Mouse (Mus musculus): ENCODE data around the gene Focad. TPM values are rescaled to one million over a fixed set of nuclear protein-coding genes. Genes with fewer than 3 reads are reported as not detected.

The Focad gene
- polyA plus RNA-seq, 1 experiment from 2014 or later, result 17.4 TPM

DNA sequence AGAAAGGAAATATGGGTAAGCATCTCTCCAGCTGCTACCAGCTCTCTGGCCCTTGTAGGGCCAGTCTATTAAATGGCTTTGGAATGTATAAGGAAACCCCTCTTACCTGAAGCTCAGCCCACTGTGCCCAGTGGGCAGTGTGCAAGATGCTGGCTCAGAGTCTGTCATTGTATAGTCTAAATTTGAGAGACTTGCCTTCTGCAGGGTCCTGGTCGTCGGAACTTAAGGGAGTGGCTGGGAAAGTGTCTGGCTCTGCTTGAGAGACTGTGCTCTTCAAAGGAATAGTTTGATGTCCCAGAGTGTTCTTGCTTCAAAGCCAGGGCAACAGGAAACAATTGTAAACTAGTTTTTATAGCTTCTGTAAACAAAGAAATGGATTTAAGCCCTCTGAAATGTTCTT, 41.5 kb downstream of the Focad start:
- WGBS, result 15% methylated on average over 2 of the region's 2 CpGs

DNA sequence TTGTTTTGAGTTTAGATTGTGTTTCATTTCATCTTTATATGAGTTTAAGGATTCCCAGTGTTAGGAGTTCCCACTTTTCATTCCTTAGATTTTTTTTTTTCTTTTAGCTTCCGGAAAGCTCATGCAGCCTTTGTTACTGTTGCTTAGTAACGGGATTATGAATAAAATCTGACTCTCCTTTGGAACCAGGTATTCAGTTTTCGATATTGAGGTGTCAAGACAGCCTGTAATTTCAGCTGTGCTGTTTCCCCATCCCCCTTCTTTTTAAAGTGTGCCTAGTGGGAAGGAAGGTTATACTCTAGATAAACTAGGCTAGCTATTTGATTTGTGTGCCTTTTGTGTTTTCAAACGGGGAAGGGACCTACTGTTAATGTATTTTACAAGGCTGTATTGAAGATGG, 42.1 kb downstream of the Focad start:
- no peak overlapping the region for H3K27ac ChIP-seq (ENCODE audit: low read depth)
- ATAC-seq (replicated peaks; ENCODE audit: low FRiP score, low TSS enrichment, low read depth), result no peak
- no peaks in the 10 kb centered on the region for H3K36me3 ChIP-seq (ENCODE audit: control insufficient read depth, insufficient read depth, low read length)
- WGBS, result 54% methylated on average over 4 of the region's 4 CpGs
- H3K9me3 ChIP-seq (ENCODE audit: control insufficient read depth, low read length), result no peaks in the 10 kb centered on the region
- no peak overlapping the region for H3K4me2 ChIP-seq (ENCODE audit: low read length)
- H3K4me3 ChIP-seq (ENCODE audit: low read depth, low read length), result no peak overlapping the region
- H3K9ac ChIP-seq (ENCODE audit: low read length), result no peak overlapping the region
- no peaks in the 10 kb centered on the region for H3K4me1 ChIP-seq (replicated peaks; ENCODE audit: control insufficient read depth, insufficient read depth, low read length)
- H3K27me3 ChIP-seq (replicated peaks; ENCODE audit: control insufficient read depth, insufficient read depth, low read length), result no peaks in the 10 kb centered on the region
- no peak for DNase-seq (ENCODE audit: low spot score)

More for the DNA sequence above, 41.5 kb downstream of the Focad start:
- no peak overlapping the region for H3K27ac ChIP-seq (ENCODE audit: low read depth)
- no peak for ATAC-seq (replicated peaks; ENCODE audit: low FRiP score, low TSS enrichment, low read depth)
- no peaks in the 10 kb centered on the region for H3K36me3 ChIP-seq (ENCODE audit: control insufficient read depth, insufficient read depth, low read length)
- no peak overlapping the region for H3K4me3 ChIP-seq (ENCODE audit: low read depth, low read length)
- H3K9me3 ChIP-seq (ENCODE audit: control insufficient read depth, low read length), result no peaks in the 10 kb centered on the region
- no peak overlapping the region for H3K4me2 ChIP-seq (ENCODE audit: low read length)
- no peak overlapping the region for H3K9ac ChIP-seq (ENCODE audit: low read length)
- no peaks in the 10 kb centered on the region for H3K4me1 ChIP-seq (replicated peaks; ENCODE audit: control insufficient read depth, insufficient read depth, low read length)
- no peak for DNase-seq (ENCODE audit: low spot score)
- H3K27me3 ChIP-seq (replicated peaks; ENCODE audit: control insufficient read depth, insufficient read depth, low read length), result no peaks in the 10 kb centered on the region

DNA sequence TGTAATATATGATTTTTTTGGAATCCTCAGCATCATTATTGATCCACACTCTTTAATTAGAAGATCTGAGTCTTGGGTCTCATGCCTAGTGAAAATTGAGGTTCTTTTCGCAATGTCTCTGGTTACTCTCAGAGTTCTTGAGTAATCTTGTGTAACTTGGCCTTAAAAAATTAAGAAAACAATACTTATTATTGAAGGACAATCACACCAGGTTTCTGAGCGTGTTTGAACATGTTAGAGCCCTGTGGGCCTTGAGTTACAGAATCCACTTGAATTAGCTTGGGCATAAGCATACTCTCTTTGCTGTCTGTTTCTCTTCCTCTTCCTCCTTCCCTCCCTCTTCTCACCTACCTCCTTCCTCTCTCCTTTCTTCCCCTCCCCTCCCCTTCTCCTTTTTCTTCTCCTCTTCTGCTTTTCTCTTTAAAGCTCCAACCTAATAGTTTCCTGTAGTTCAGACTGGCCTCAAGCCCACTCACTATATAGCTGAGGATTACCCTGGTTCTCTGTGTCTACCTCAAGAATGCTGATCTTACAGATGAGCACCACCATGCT, 44.0 kb downstream of the Focad start:
- Histone ChIP-seq H3K9me3 (ENCODE audit: control insufficient read depth, low read length) (no peaks in the 10 kb centered on the region), H3K4me2 (ENCODE audit: low read length) (no peak overlapping the region), H3K4me1 (replicated peaks; ENCODE audit: control insufficient read depth, insufficient read depth, low read length) (no peaks in the 10 kb centered on the region), H3K4me3 (ENCODE audit: low read depth, low read length) (no peak overlapping the region), H3K36me3 (ENCODE audit: control insufficient read depth, insufficient read depth, low read length) (no peaks in the 10 kb centered on the region), H3K9ac (ENCODE audit: low read length) (no peak overlapping the region), H3K27me3 (replicated peaks; ENCODE audit: control insufficient read depth, insufficient read depth, low read length) (no peaks in the 10 kb centered on the region), H3K27ac (ENCODE audit: low read depth) (no peak overlapping the region)
- DNase-seq (ENCODE audit: low spot score), result no peak
- no peak for ATAC-seq (replicated peaks; ENCODE audit: low FRiP score, low TSS enrichment, low read depth)
- WGBS, result 95% methylated on average over 2 of the region's 2 CpGs

DNA sequence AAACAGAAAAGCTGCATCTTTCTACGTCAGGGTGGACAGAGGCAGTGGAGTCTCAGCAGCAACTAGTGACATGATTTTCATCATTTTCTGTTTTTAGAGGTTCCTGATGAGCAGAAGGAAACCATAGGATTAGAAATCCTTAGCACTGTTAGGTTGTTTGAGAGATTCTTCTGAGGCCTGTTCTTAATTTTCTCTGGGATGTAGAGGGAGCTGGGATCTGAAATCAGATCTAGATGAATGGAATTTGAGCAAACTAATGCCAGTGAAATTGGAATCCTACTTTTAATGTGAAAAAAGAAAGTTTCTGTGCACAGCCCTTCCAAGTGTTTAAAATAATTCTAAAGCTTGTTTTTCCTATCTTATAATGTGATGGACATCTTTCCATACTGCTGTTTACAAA, 55.0 kb downstream of the Focad start:
- Histone ChIP-seq H3K27ac (ENCODE audit: low read depth) (no peak overlapping the region), H3K36me3 (ENCODE audit: control insufficient read depth, insufficient read depth, low read length) (no peaks in the 10 kb centered on the region), H3K9me3 (ENCODE audit: control insufficient read depth, low read length) (no peaks in the 10 kb centered on the region), H3K4me2 (ENCODE audit: low read length) (no peak overlapping the region), H3K9ac (ENCODE audit: low read length) (no peak overlapping the region), H3K27me3 (replicated peaks; ENCODE audit: control insufficient read depth, insufficient read depth, low read length) (no peaks in the 10 kb centered on the region), H3K4me3 (ENCODE audit: low read depth, low read length) (no peak overlapping the region), H3K4me1 (replicated peaks; ENCODE audit: control insufficient read depth, insufficient read depth, low read length) (no peaks in the 10 kb centered on the region)
- DNase-seq (ENCODE audit: low spot score) (no peak), ATAC-seq (replicated peaks; ENCODE audit: low FRiP score, low TSS enrichment, low read depth) (no peak)
- 47% methylated on average over 1 of the region's 1 CpGs for WGBS

DNA sequence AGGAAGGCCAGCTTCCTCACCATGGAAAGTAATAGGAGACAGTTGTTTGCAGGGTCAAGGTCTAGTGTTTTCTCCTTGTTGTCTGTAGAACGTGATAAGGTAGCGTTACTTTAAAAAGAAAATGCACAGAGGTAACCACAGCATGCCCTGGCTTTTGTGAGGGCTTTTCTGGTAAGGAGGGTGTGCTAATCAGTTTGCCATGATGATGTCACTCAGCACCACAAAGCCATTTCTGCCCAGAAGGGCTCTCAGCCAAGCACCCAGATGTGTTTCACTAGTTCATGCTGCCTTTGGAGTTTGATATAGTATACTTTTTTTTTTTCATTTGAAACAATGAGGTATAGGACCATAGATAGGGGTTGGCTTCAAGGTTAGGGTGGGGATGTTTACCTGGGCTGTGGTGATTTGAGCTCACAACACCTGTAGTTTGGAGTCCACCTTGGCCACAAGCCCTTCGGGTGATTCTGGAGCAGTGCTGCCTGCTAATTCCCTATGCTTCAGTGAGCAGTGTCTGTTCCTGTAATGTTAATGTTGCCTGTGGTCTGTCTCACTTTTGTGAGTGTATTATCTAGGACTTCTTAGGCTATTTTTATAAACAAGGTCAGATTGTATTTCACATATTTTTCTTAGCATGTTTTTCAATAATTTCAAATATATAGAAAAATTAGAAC, 61.2 kb downstream of the Focad start:
- Histone ChIP-seq H3K4me3 (ENCODE audit: low read depth, low read length) (no peak overlapping the region), H3K9me3 (ENCODE audit: control insufficient read depth, low read length) (no peaks in the 10 kb centered on the region), H3K4me1 (replicated peaks; ENCODE audit: control insufficient read depth, insufficient read depth, low read length) (no peaks in the 10 kb centered on the region), H3K4me2 (ENCODE audit: low read length) (no peak overlapping the region), H3K27me3 (replicated peaks; ENCODE audit: control insufficient read depth, insufficient read depth, low read length) (no peaks in the 10 kb centered on the region), H3K36me3 (ENCODE audit: control insufficient read depth, insufficient read depth, low read length) (no peaks in the 10 kb centered on the region), H3K27ac (ENCODE audit: low read depth) (no peak overlapping the region), H3K9ac (ENCODE audit: low read length) (no peak overlapping the region)
- WGBS, result 83% methylated on average over 3 of the region's 3 CpGs
- DNase-seq (ENCODE audit: low spot score) (no peak), ATAC-seq (replicated peaks; ENCODE audit: low FRiP score, low TSS enrichment, low read depth) (no peak)

GRCm38 (mm10) chr4:88156961-88157360, 62.5 kb downstream of the Focad start:
- H3K4me1 ChIP-seq (replicated peaks; ENCODE audit: control insufficient read depth, insufficient read depth, low read length), result no peaks in the 10 kb centered on the region
- ATAC-seq (replicated peaks; ENCODE audit: low FRiP score, low TSS enrichment, low read depth), result no peak
- WGBS, result 81% methylated on average over 5 of the region's 5 CpGs

GRCm38 (mm10) chr4:88157644-88158043, 63.2 kb downstream of the Focad start:
- 82% methylated on average over 6 of the region's 6 CpGs for WGBS
- ATAC-seq (replicated peaks; ENCODE audit: low FRiP score, low TSS enrichment, low read depth) (no peak), DNase-seq (ENCODE audit: low spot score) (no peak)
- Histone ChIP-seq H3K4me3 (ENCODE audit: low read depth, low read length) (no peak overlapping the region), H3K9ac (ENCODE audit: low read length) (no peak overlapping the region), H3K36me3 (ENCODE audit: control insufficient read depth, insufficient read depth, low read length) (no peaks in the 10 kb centered on the region), H3K27me3 (replicated peaks; ENCODE audit: control insufficient read depth, insufficient read depth, low read length) (no peaks in the 10 kb centered on the region), H3K27ac (ENCODE audit: low read depth) (no peak overlapping the region), H3K9me3 (ENCODE audit: control insufficient read depth, low read length) (no peaks in the 10 kb centered on the region), H3K4me1 (replicated peaks; ENCODE audit: control insufficient read depth, insufficient read depth, low read length) (no peaks in the 10 kb centered on the region), H3K4me2 (ENCODE audit: low read length) (no peak overlapping the region)

More at GRCm38 (mm10) chr4:88156961-88157360, 62.5 kb downstream of the Focad start:
- no peaks in the 10 kb centered on the region for H3K27me3 ChIP-seq (replicated peaks; ENCODE audit: control insufficient read depth, insufficient read depth, low read length)
- no peak overlapping the region for H3K4me3 ChIP-seq (ENCODE audit: low read depth, low read length)
- no peak overlapping the region for H3K27ac ChIP-seq (ENCODE audit: low read depth)
- no peaks in the 10 kb centered on the region for H3K36me3 ChIP-seq (ENCODE audit: control insufficient read depth, insufficient read depth, low read length)
- no peaks in the 10 kb centered on the region for H3K9me3 ChIP-seq (ENCODE audit: control insufficient read depth, low read length)
- no peak overlapping the region for H3K4me2 ChIP-seq (ENCODE audit: low read length)
- H3K9ac ChIP-seq (ENCODE audit: low read length), result no peak overlapping the region
- DNase-seq (ENCODE audit: low spot score), result no peak

DNA sequence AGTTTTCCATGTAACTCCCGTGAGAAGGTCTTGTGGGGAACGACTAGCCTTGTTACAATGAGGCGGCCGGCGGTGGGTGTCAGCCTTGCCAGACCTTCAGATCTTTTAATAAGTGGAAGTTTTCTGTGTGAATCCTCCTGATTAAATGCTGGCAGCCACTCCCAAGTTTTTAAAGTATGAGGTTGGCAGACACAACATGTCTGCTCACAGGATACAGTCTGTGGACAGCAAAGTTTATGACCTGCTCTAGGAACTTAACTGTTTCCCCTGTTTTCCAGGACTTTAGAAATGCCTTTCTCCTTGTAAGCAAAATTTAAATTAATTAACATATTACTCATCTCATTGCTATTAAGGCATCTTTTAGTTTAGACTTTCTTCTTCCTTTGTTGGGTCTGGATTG, 64.8 kb downstream of the Focad start:
- H3K4me1 ChIP-seq (replicated peaks; ENCODE audit: control insufficient read depth, insufficient read depth, low read length), result no peaks in the 10 kb centered on the region
- H3K4me3 ChIP-seq (ENCODE audit: low read depth, low read length), result no peak overlapping the region
- H3K4me2 ChIP-seq (ENCODE audit: low read length), result no peak overlapping the region
- no peak for DNase-seq (ENCODE audit: low spot score)
- no peaks in the 10 kb centered on the region for H3K27me3 ChIP-seq (replicated peaks; ENCODE audit: control insufficient read depth, insufficient read depth, low read length)
- H3K9ac ChIP-seq (ENCODE audit: low read length), result no peak overlapping the region
- 87% methylated on average over 5 of the region's 5 CpGs for WGBS
- H3K36me3 ChIP-seq (ENCODE audit: control insufficient read depth, insufficient read depth, low read length), result no peaks in the 10 kb centered on the region
- ATAC-seq (replicated peaks; ENCODE audit: low FRiP score, low TSS enrichment, low read depth), result no peak
- no peaks in the 10 kb centered on the region for H3K9me3 ChIP-seq (ENCODE audit: control insufficient read depth, low read length)
- H3K27ac ChIP-seq (ENCODE audit: low read depth), result no peak overlapping the region

- no peak overlapping the region for H3K4me2 ChIP-seq (ENCODE audit: low read length)
- H3K27me3 ChIP-seq (replicated peaks; ENCODE audit: control insufficient read depth, insufficient read depth, low read length), result no peaks in the 10 kb centered on the region
- H3K4me1 ChIP-seq (replicated peaks; ENCODE audit: control insufficient read depth, insufficient read depth, low read length), result no peaks in the 10 kb centered on the region
- H3K36me3 ChIP-seq (ENCODE audit: control insufficient read depth, insufficient read depth, low read length), result no peaks in the 10 kb centered on the region
- 78% methylated on average over 6 of the region's 6 CpGs for WGBS
- no peak for ATAC-seq (replicated peaks; ENCODE audit: low FRiP score, low TSS enrichment, low read depth)
- DNase-seq (ENCODE audit: low spot score), result no peak
- no peak overlapping the region for H3K27ac ChIP-seq (ENCODE audit: low read depth)
- H3K4me3 ChIP-seq (ENCODE audit: low read depth, low read length), result no peak overlapping the region
- H3K9me3 ChIP-seq (ENCODE audit: control insufficient read depth, low read length), result no peaks in the 10 kb centered on the region
- H3K9ac ChIP-seq (ENCODE audit: low read length), result no peak overlapping the region
These were observed 65.3 kb downstream of the Focad start for GRCm38 (mm10) chr4:88159700-88160099.
